Mouse (Mus musculus) heart, embryonic 12.5 days (tissue): ENCODE measurements at regions not wholly inside any gene's neighbourhood (a gene's known extent, or its start where the extent isn't known, plus 50 kb on each side); places are given as distances from the start of the nearest gene placed in this dataset.

Source experiments
- ATAC-seq: fragments of 200-750 bp; cut with Nextera tagmentation; 2 replicates; pipeline ENCODE4 v1.8.0; 2017; ENCODE audit warnings: moderate TSS enrichment, moderate library complexity; ENCODE audit not compliant: insufficient number of reproducible peaks, low FRiP score
- H3K27ac ChIP-seq: fragments of 300-500 bp; sonication (generic); 2 replicates; pipeline ENCODE4 v1.5.1; 2016; ENCODE audit warnings: mild to moderate bottlenecking, moderate library complexity; ENCODE audit not compliant: poor library complexity, severe bottlenecking
- H3K27me3 ChIP-seq: fragments of 300-500 bp; sonication (generic); replicated peaks from 2 replicates; pipeline ENCODE4 v1.6.1; 2016; ENCODE audit warnings: mild to moderate bottlenecking, moderate library complexity
- H3K36me3 ChIP-seq: fragments of 300-500 bp; sonication (generic); 2 replicates; pipeline ENCODE4 v1.6.1; 2016; ENCODE audit warnings: mild to moderate bottlenecking, moderate library complexity
- H3K4me1 ChIP-seq: fragments of 300-500 bp; sonication (generic); replicated peaks from 2 replicates; pipeline ENCODE4 v1.6.1; 2016; ENCODE audit warnings: mild to moderate bottlenecking
- H3K4me2 ChIP-seq: fragments of 300-500 bp; sonication (generic); 2 replicates; pipeline ENCODE4 v1.6.1; 2016; ENCODE audit warnings: mild to moderate bottlenecking, moderate library complexity
- H3K4me3 ChIP-seq: fragments of 300-500 bp; sonication (generic); 2 replicates; pipeline ENCODE4 v1.5.1; 2016; ENCODE audit warnings: mild to moderate bottlenecking
- H3K9ac ChIP-seq: fragments of 300-500 bp; sonication (generic); 2 replicates; pipeline ENCODE4 v1.6.1; 2016; ENCODE audit warnings: mild to moderate bottlenecking, moderate library complexity
- H3K9me3 ChIP-seq: fragments of 300-500 bp; sonication (generic); replicated peaks from 2 replicates; pipeline ENCODE4 v1.6.1; 2016; ENCODE audit warnings: mild to moderate bottlenecking, moderate library complexity
- WGBS: fragments of 180-500 bp; shearing (Covaris S2); methylation state at CpG from one replicate; pipeline ENCODE4 v1.1.7; 2016; 5-methylcytosine and 5-hydroxymethylcytosine counted together

- Histone ChIP-seq H3K27me3 (peaks cover 13% of the 10 kb centered on the region; the same call in 1 of the 2 replicates), H3K9ac (no peak overlapping the region), H3K9me3 (no peaks in the 10 kb centered on the region), H3K4me2 (peak overlapping the region; percentile 63), H3K4me1 (peaks cover 8% of the 10 kb centered on the region), H3K4me3 (no peak overlapping the region), H3K36me3 (no peaks in the 10 kb centered on the region), H3K27ac (no peak overlapping the region)
- ATAC-seq, result no peak
- WGBS, result 59% methylated on average over 4 of the region's 4 CpGs
Measured at GRCm38 (mm10) chr10:19187716-19188081, 168.6 kb upstream of the Olig3 start.

- Histone ChIP-seq H3K4me2 (no peak overlapping the region), H3K36me3 (no peaks in the 10 kb centered on the region), H3K9me3 (no peaks in the 10 kb centered on the region), H3K27me3 (peaks cover 13% of the 10 kb centered on the region; the same call in 1 of the 2 replicates), H3K27ac (no peak overlapping the region), H3K9ac (no peak overlapping the region), H3K4me1 (peaks cover 6% of the 10 kb centered on the region), H3K4me3 (no peak overlapping the region)
- WGBS, result 79% methylated on average over 2 of the region's 2 CpGs
- ATAC-seq, result no peak
Measured at GRCm38 (mm10) chr10:19187084-19187615, 169.2 kb upstream of the Olig3 start.

GRCm38 (mm10) chr10:19185790-19186581 is 170.3 kb upstream of the Olig3 start:
- no peak overlapping the region for H3K27ac ChIP-seq
- peak overlapping the region; percentile 39 for H3K4me3 ChIP-seq
- H3K4me1 ChIP-seq, result peaks cover 4% of the 10 kb centered on the region; the same call in 1 of the 2 replicates
- peak overlapping the region; percentile 66 for H3K9ac ChIP-seq
- H3K9me3 ChIP-seq, result no peaks in the 10 kb centered on the region
- ATAC-seq, result 0 out of 2 replicates have a peak, but pooled peaks have one; percentile 42
- H3K27me3 ChIP-seq, result peaks cover 13% of the 10 kb centered on the region; the same call in 1 of the 2 replicates
- 9% methylated on average over 18 of the region's 18 CpGs for WGBS
- no peaks in the 10 kb centered on the region for H3K36me3 ChIP-seq
- H3K4me2 ChIP-seq, result peak overlapping the region; percentile 66

- Histone ChIP-seq H3K9ac (no peak overlapping the region), H3K4me3 (no peak overlapping the region), H3K27ac (no peak overlapping the region), H3K4me2 (no peak overlapping the region), H3K9me3 (no peaks in the 10 kb centered on the region), H3K27me3 (peaks cover 13% of the 10 kb centered on the region; the same call in 1 of the 2 replicates), H3K4me1 (peaks cover 4% of the 10 kb centered on the region; the same call in 1 of the 2 replicates), H3K36me3 (no peaks in the 10 kb centered on the region)
- ATAC-seq, result no peak
- WGBS, result 91% methylated on average over 7 of the region's 7 CpGs
Measured at GRCm38 (mm10) chr10:19184886-19185285, 169.4 kb upstream of the Tnfaip3 start.

- Histone ChIP-seq H3K27me3 (no peaks in the 10 kb centered on the region), H3K4me2 (no peak overlapping the region), H3K36me3 (no peaks in the 10 kb centered on the region), H3K27ac (no peak overlapping the region), H3K4me1 (0 out of 2 replicates have a peak, but pooled peaks cover 5% of the 10 kb centered on the region), H3K9ac (no peak overlapping the region), H3K4me3 (no peak overlapping the region), H3K9me3 (peaks cover 7% of the 10 kb centered on the region; the same call in 1 of the 2 replicates)
- 86% methylated on average over 5 of the region's 5 CpGs for WGBS
- ATAC-seq, result no peak
Measured at GRCm38 (mm10) chr10:19177895-19178294, 162.4 kb upstream of the Tnfaip3 start.

- Histone ChIP-seq H3K4me2 (no peak overlapping the region), H3K27ac (no peak overlapping the region), H3K9ac (no peak overlapping the region), H3K9me3 (peaks cover 7% of the 10 kb centered on the region; the same call in 1 of the 2 replicates), H3K4me1 (0 out of 2 replicates have a peak, but pooled peaks cover 5% of the 10 kb centered on the region), H3K36me3 (no peaks in the 10 kb centered on the region), H3K27me3 (no peaks in the 10 kb centered on the region), H3K4me3 (no peak overlapping the region)
- 49% methylated on average over 2 of the region's 2 CpGs for WGBS
- no peak for ATAC-seq
Measured at GRCm38 (mm10) chr10:19177414-19177813, 162.0 kb upstream of the Tnfaip3 start.

- Histone ChIP-seq H3K36me3 (no peaks in the 10 kb centered on the region), H3K27ac (no peak overlapping the region), H3K9ac (no peak overlapping the region), H3K4me3 (no peak overlapping the region), H3K27me3 (no peaks in the 10 kb centered on the region), H3K4me1 (0 out of 2 replicates have a peak, but pooled peaks cover 5% of the 10 kb centered on the region), H3K4me2 (no peak overlapping the region), H3K9me3 (peaks cover 7% of the 10 kb centered on the region; the same call in 1 of the 2 replicates)
- no peak for ATAC-seq
- WGBS, result 72% methylated on average over 3 of the region's 3 CpGs
Measured at GRCm38 (mm10) chr10:19176249-19176648, 160.8 kb upstream of the Tnfaip3 start.

- Histone ChIP-seq H3K9ac (no peak overlapping the region), H3K9me3 (peaks cover 7% of the 10 kb centered on the region; the same call in 1 of the 2 replicates), H3K4me1 (peaks cover 24% of the 10 kb centered on the region), H3K4me3 (no peak overlapping the region), H3K27me3 (no peaks in the 10 kb centered on the region), H3K36me3 (no peaks in the 10 kb centered on the region), H3K4me2 (no peak overlapping the region), H3K27ac (no peak overlapping the region)
- no peak for ATAC-seq
- 77% methylated on average over 3 of the region's 3 CpGs for WGBS
Measured at GRCm38 (mm10) chr10:19171834-19172233, 156.4 kb upstream of the Tnfaip3 start.

- H3K4me2 ChIP-seq, result 0 out of 2 replicates have a peak overlapping the region, but pooled peaks have one; percentile 10
- H3K9ac ChIP-seq, result no peak overlapping the region
- no peak overlapping the region for H3K4me3 ChIP-seq
- peak overlapping the region; percentile 43 for H3K27ac ChIP-seq
- peaks cover 31% of the 10 kb centered on the region for H3K4me1 ChIP-seq
- no peak for ATAC-seq
- H3K36me3 ChIP-seq, result no peaks in the 10 kb centered on the region
- H3K9me3 ChIP-seq, result peaks cover 7% of the 10 kb centered on the region; the same call in 1 of the 2 replicates
- no peaks in the 10 kb centered on the region for H3K27me3 ChIP-seq
- WGBS, result 22% methylated on average over 4 of the region's 4 CpGs
Measured at GRCm38 (mm10) chr10:19170596-19170995, 155.1 kb upstream of the Tnfaip3 start.

GRCm38 (mm10) chr10:19169272-19169671 is 153.8 kb upstream of the Tnfaip3 start:
- Histone ChIP-seq H3K27me3 (no peaks in the 10 kb centered on the region), H3K4me1 (peaks cover 31% of the 10 kb centered on the region), H3K36me3 (no peaks in the 10 kb centered on the region), H3K4me3 (no peak overlapping the region), H3K4me2 (no peak overlapping the region), H3K9ac (no peak overlapping the region), H3K27ac (no peak overlapping the region), H3K9me3 (0 out of 2 replicates have a peak, but pooled peaks cover 2% of the 10 kb centered on the region)
- WGBS, result 73% methylated on average over 2 of the region's 2 CpGs
- no peak for ATAC-seq

GRCm38 (mm10) chr10:19168362-19168761 is 152.9 kb upstream of the Tnfaip3 start:
- no peaks in the 10 kb centered on the region for H3K27me3 ChIP-seq
- H3K36me3 ChIP-seq, result no peaks in the 10 kb centered on the region
- WGBS, result 75% methylated on average over 5 of the region's 5 CpGs
- no peak overlapping the region for H3K4me3 ChIP-seq
- no peak overlapping the region; the same call in 1 of the 2 replicates for H3K4me2 ChIP-seq
- ATAC-seq, result no peak
- H3K9ac ChIP-seq, result no peak overlapping the region
- no peaks in the 10 kb centered on the region for H3K9me3 ChIP-seq
- H3K27ac ChIP-seq, result peak overlapping the region; percentile 73
- H3K4me1 ChIP-seq, result peaks cover 31% of the 10 kb centered on the region
